Mouse (Mus musculus) megakaryocyte-erythroid progenitor cell, adult 5-6 weeks (primary cell): ENCODE measurements around the gene Map9. TPM values are rescaled to one million over a fixed set of nuclear protein-coding genes. Genes with fewer than 3 reads are reported as not detected.
"Not testable (repeated sequence)": the region's sequence is repeated elsewhere in the genome, so short reads cannot be mapped to it uniquely, and the experiment has no call there.

Experiments used
- ATAC-seq: replicated peaks from 2 replicates; pipeline ENCODE4 v1.8.0; 2016; ENCODE audit warnings: mild to moderate bottlenecking, inconsistent platforms; ENCODE audit not compliant: severe bottlenecking, poor library complexity, low FRiP score, low TSS enrichment
- total RNA-seq, 2 experiments: library from RNA; stranded (forward) in 1 of 2; stranded (reverse) in 1 of 2; fragments of 200-1000, 215-1000 nt in 1 of 2; fragments of >200 nt in 1 of 2; fragmentation: Nextera tagmentation in 1 of 2; gene quantifications; 2 replicates each; pipeline ENCODE4 v1.2.3; 2014 to 2017

Gene Map9
- total RNA-seq, 2 experiments from 2014 or later = 0.09 to 0.56 TPM

DNA sequence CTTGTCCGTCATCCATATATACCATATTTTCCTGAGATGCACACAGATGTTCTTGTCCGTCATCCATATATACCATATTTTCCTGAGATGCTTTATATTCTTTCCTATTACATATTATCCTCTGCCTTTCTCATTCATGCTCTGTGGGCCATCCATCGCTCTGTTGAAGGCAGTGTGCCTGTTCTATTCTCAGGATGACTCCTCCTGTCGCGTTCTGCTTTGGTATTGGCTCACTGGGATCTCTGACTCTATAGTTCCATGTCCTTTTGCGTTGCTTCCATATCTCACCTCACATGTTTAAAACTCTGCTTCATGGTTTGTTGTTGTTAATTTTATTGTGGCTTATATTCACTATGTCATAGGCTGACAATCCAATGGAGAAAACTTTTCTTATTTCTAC, 48.0 kb downstream of the Map9 start:
- ATAC-seq = no peak

DNA sequence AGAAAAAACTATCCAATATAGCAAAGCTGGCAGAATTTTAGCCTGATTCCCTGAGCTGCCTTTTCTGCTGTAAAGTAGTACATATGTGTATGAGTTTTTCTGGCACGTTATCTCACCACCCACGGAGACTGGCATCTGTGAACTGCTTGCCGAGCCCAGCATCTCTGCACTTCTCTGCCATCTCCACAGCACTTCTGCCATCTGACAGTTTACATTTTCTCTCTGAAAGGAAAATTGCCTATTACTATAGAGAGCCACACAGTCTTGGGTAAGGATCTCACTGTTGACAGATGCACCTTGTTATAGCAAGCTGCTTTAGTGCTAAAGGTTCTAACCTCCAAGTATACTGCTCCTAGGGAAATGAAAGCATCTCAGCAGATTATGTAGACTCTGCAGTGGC, 48.5 kb downstream of the Map9 start:
- no peak for ATAC-seq

DNA sequence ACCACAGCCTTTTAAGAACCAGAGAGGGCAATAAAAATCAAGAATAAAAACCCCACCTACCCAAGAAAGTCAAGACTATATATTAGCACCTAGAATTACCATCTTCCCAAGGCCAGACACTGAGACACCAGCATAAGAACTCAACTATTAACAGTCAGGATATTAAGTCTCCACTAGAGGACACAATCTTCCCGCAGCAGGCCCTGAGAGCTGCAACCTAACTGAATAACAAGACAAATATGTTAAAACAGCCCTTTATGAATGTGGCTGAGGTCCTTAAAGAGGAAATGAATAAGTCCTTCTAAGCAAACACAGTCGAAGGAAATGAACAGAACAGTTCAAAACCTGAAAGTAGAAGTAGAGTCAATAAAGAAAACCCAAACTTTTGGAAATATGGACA, 49.6 kb downstream of the Map9 start:
- ATAC-seq = no peak

DNA sequence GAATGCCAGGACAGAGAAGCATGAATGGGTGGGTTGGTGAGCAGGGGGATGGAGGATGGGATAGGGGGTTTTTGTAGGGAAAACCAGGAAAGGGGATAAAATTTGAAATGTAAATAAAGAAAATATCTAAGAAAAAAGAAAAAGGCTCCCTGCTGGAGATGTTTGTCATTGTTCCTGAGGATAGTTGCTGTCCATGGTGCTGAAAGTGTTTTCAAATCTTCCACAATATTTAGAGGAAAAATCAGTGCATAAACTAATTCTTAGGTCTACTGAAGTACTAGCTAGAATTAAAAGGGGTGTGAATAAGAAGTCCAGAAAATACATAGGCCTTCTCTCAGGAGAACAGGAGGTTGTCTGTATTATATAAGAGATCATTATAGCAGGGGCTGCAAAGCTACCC, 54.6 kb downstream of the Map9 start:
- no peak for ATAC-seq

DNA sequence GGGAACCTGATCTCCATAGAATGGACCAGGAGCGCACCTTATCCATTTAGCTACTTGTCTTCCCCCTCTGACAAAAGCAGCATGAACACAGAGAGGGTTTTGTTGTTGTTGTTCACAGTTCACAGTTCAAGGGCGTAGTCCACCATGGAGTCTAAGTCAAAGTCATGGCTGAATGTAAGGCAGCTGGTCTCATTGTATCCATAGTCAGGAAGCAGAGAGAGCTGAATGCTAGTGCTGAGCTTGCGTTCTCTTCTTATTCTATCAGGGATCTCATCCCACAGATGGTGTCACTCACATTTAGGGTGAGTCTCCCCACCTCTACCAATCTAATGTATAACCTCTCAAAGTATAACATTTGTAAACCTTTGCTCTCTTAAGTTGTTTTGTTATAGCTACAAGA, 60.1 kb downstream of the Map9 start:
- ATAC-seq = no peak

DNA sequence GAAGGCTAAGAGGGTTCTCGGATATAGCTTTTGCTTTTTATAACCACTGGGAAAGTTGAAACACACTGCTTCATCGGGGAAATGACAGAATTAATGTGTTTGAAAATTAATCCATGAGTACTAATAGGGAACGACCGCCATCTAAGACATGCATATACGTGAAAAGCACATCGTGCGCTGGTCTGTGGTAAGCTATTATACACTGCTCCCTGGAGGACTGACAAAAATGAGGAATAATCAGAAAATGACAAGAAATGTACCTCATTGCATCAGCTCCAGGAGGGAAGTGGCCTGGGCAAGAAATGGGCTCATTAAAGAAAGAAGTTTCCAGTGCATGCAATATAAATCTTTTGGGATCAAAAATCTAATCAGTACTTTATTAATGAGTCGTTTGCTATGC, 77.5 kb downstream of the Map9 start:
- ATAC-seq = no peak

DNA sequence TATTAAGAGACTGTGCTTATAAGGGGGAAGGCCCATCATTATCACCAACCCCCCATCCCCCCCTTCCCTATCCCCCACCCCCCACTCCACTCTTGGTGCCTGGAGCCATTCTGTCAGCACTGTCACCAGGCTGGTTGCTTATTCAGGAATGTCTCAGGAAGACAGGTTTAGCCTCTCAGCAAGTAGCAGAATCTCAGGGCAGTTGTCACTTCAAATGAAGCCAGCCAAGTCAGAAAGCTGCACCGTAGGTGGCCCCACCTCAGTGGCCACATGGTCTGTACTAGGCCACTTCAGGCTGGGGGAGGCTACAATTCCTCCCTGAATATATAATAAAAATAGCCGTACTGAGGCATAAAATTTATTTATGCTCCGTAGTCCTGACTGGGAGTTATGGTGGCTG, 83.1 kb downstream of the Map9 start:
- no peak for ATAC-seq

DNA sequence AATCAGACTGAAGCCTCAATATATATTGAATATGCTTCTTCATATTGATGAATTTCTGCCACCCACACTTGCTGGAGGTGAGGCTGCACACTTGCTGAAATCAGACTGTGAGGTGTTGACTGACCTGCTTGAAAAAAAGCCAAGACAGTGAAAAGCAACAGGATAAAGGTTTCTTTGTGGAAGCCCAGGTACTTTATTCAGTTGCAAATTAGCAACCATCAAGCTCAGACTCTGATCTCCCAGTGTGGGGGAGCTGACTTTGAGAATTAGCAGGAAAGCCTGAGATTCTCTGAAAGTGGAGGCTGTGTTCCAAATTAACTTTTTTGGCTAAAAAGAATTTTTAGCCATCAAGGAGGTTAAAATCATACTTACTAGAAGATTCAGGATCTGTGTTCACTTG, 83.8 kb downstream of the Map9 start:
- not testable (repeated sequence) for ATAC-seq

Other genes starting within 250 kb of the Map9 start
- gene Gucy1a1, start 212.3 kb upstream of the Map9 start, total RNA-seq (2014; fragmentation: Nextera tagmentation) = 0.32 TPM in 1 of 2 replicates, not detected in the other
- 1.2 and 5.1 TPM in 2 replicates for gene Gucy1a1, start 212.3 kb upstream of the Map9 start, total RNA-seq (2017)
- gene Npy2r, start 190.0 kb downstream of the Map9 start, total RNA-seq (2014; fragmentation: Nextera tagmentation) = not detected in 2 replicates
- not detected in 2 replicates for gene Npy2r, start 190.0 kb downstream of the Map9 start, total RNA-seq (2017)